Mouse (Mus musculus): ENCODE results near the gene Chst8.

Chst8 gene

DNA sequence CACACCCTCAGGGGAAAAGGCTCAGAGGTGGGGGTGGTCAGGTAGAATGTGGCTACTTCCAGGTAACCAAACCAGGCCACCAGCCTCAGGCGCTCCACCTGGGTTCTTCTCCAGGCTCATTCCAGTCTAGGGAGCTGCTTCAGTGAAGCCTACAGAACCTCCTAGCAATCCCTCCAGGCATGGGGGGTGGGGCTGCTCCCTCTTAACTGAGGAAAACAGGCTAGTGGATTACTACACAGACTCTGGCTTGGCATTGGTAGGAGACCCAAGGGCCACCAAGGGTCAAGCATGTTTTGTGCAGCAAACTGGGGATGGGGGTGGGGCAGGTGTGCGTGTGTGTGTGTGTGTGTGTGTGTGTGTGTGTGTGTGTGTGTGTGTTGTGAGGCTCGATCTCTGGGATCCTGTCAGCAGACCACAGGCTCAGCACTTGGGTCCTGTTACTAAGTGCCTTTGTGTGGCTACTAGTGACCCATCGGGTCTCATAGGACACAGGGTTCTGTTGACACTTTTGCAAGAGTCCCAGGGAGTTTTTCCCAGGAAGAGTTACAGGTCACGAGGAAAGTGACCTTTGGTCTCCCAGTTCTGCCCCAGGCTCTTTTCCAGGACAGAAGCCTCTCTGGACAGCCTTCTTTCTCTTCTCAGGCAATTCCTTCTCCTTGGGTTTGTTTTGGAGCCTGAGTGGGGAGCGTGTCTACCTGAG is 153.0 kb downstream of the Chst8 start:
- no peak for DNase-seq

GRCm38 (mm10) chr7:34656632-34657031 is 155.9 kb downstream of the Chst8 start, which contains the start of gene Kctd15:
Kctd15 (minus strand) TSS chr7:34656732.
- DNase-seq = no peak

DNA sequence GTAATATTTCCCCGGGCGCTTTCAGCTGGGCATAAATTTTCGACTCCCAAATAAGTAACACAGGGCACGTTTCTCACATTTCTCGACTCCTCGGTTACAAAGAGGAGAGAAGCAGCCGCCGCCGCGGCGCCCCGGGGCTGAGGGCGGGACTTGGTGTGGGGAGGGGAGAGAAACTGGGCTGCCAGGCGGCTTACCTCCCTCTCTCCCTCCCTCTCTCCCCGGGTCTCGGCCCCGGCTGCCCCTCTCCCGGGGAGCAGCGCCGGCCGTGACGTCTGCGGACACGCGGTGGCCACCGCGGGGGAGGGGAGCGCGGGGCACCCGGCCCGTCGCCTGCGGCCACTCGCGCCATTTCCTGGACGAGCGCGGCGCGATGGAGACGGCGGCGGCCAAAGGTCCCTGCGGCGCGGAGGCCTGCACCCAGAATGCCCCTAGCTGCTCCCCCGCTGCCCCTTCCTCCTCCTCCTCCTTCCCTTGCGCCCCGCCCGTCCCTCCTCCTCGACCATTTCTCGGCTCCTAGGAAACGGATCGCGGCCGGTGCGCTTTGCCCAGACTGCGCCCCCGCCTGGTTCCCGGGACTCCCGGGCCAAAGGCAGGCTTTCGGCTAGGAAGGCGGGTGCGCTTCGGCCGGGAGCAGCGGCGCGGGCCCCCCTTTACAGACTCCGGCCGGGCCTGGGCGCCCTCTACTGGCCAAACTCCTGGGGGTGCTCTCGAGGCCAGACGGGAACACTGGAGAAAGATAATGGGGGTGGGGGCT is 157.2 kb downstream of the Chst8 start:
- peak; percentile 92 for DNase-seq

DNA sequence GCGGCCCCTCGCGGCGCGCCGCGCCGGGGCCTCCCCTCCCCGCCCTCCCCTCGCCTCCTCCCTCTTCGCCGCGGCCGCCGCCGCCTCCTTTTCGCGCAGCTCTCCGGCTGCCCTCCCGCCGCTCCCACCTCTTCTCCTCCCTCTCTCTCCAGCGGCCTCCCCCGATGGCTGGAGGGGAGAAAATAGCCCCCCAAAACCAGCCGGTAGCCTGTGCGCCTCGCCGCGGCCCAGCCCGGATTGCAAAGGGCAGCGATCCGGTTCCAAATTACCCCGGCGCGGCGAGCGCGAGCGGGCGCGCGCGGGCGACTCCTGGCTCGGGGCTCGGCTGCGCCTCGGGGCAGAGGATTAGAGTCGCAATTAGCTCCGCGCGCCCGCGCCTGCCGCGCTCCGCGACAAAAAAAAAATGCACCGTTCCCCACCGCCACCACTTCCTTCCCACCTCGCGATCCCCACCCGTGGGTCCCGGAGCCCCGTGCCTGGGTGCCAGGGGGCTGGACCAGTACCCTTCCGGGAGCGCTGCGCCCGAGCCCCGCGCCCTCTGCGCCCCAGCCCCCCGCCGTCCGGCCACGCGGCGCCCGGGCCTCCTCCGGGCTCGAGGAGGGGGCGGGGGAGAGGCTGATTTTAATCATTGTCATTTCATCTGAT is 157.9 kb downstream of the Chst8 start:
- peak; percentile 71 for DNase-seq

DNA sequence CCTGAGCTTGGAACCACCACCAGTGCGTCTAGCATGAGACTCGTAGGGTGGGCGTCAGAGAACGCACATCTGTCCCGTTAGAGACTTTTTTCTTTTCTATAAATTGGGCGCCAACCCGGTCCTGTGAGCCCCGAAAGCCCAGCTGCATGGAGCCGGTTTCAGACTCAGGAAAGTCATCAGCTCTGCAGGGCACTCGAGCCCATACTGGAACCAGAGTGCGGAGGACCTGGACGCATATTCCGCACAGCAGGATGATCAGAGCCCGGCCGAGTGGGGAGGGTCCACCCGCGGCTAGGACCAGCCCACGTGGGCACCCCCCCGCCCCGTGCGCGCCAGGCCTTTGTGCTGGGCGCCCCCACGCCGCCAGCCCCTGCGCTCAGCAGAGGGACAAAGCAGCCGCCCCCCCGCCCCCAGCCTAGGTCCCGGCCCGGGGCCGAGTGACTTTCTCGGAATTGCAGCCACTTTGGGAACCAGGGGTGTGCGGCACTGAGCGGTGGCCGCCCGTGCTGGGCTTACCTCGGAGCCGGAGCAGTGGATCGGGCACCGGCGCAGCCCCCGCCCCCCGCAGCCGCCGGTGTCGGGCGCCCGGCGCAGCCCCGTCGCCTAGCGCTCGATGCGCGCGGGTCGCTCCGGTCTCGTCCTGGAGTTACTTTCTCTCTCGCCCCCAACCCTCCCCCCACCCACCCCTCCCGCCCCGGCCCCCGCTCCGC is 158.6 kb downstream of the Chst8 start:
- peak; percentile 55 for DNase-seq

GRCm38 (mm10) chr7:34652751-34653502 is 159.6 kb downstream of the Chst8 start:
- DNase-seq = peak; percentile 39

- DNase-seq = no peak
These were observed 161.1 kb downstream of the Chst8 start for GRCm38 (mm10) chr7:34651381-34651780.

DNA sequence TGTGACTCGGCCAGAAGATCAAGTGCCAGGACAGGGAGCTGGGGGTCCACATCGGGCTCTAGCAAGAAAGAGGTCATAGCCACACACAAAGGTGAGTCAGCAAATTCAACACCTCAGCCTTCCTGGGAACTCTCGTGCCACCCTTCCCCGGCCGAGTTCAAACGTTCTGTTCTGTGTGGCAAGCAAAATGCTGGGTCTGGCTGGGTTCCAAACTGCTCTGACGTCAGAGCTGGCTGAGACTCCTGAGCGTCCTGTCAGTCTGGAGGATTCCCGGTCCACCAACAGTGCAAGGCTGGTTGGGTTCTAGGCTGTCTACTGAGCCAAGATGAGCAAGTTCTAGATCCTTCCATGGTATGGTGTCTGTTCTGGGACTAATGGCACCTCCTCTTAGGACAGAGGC is 165.5 kb downstream of the Chst8 start:
- DNase-seq = peak; percentile 50

DNA sequence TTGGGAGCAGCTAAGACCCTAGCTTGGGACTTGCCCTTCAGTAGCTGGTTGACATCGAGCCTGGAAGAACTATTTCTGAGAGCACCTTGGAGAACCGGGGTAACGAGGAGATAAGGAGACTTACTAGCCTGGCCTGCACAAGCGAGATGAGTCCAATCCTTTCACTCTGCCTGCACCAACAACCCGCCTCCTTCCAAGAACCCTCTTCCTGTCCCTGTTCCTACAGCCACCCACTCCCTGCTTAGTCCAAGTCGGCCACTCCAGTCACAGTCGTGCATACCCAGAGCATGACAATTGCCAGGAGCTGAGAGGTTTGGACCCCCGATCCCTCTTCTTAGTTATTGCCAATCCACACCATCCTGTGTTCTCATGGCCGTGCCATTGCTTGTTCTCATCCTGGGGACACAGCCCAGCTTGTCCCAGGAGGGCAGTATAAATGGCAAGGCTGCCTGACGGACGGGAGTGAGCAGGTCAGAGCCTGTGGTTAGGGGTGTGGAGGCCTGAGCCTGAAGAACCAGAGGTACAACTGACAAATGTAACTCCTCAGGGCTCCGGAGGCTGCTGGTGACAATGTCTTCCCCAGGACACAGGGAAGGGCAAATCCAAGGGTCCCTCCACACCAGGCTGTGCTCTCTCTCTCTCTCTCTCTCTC is 166.2 kb downstream of the Chst8 start:
- DNase-seq = no peak

DNA sequence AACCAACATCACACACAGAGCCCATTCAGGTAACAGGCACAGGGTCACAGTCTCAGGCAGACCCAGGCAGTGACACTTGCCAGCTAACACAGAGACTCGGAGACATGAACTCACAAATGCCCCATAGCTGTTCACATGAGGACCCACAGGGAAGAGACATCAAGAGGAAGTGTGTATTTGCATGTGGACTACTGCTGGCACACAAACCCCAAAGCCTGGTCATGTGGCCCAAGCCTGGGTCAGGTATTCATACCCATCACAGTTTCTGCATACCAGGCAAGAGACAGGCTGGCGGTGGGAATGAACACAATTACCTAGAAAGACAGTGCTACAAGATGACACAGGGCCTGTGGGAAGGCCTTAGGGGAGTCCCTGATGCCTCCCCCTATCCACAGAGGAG is 166.9 kb downstream of the Chst8 start:
- no peak for DNase-seq

DNA sequence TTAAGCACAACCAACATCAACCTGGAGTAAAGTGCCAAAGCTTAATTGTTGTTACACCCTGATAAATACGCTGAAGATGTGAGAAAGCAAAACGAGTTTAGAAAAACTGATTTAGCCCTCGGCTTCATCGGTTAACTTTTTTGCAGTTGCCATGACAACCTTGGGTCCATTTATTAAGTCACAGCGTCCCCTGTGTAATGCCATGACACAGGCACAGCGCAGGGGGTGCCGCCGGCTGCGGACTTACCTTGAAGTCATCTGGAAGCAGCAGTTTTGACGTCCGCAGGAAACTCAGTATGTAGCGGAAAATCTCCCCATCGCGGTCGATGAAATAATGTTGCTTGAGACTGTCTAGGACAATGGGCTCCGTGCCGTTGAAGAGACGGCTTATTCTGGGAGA is 167.9 kb downstream of the Chst8 start:
- DNase-seq = no peak

- DNase-seq = no peak
These were observed 169.2 kb downstream of the Chst8 start for GRCm38 (mm10) chr7:34643329-34643728.

- DNase-seq = no peak
These were observed 170.5 kb downstream of the Chst8 start for GRCm38 (mm10) chr7:34641968-34642367.

DNA sequence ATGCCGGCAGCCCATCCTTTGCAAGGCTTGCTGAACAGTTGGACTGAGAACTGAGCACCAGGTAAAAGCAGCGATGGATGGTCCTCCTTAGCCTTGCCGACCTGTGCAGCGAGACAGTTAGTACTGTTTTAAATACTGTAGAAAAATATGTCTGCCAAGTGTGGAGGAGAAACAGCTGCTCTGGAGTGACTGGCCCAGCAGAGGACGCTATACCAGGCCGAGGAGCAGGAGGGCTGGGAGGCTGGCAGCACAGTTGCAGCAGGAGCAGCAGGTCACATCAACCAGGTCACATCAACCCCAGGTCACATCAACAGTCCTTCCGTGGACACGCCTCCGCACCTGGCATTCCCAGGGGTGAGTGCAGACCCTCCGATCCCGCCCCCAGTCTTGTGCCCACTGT is 172.7 kb downstream of the Chst8 start:
- no peak for DNase-seq

- no peak for DNase-seq
These were observed 175.8 kb downstream of the Chst8 start for GRCm38 (mm10) chr7:34636661-34637060.

GRCm38 (mm10) chr7:34632966-34633742 is 179.4 kb downstream of the Chst8 start:
- DNase-seq = no peak

DNA sequence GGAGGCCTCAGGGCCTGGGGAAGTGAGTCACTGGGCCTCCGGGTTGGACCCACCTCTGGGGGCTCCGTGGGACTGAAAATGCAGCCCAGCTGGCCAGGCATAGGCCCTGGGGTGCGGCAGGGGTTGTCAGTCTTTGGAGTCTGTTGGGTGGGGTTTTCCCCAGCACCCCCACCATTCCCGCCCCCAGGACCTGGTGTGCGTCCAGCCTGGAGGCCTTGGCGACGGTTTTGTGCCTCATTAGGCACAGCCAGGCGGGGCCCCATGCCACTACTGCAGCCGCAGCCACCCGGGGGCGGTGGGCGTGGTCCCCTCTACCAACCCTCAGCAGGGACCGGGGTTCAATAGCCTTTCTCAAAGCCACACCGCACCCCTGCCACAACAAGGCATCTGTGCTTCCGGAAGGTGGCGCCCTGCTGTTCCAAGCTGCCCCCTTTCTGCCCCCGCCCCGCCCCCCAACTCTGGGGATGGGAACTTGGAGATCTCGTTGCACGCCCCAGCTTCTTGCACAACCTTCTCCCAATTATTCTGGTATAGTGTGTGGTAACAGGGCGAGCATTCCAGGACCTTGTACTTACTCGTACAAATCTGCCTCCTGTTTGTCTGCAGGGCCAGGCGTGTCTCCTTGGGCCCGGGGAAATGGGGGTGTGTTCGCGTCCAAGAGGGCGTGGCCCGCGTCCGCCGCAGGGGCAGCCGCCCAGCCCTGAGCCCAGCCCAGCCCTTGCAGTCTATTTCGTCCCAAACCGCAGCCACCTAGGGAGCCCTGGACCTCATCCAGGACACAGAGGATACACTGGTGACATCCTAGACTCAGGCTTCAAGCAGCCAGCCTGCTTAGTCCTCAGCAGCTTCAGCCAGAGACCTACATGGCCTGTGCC is 182.1 kb downstream of the Chst8 start:
- no peak for DNase-seq

- DNase-seq = no peak
These were observed 182.8 kb downstream of the Chst8 start for GRCm38 (mm10) chr7:34629702-34630210.

All from cerebellum, adult 11-12 months (tissue).